Mouse (Mus musculus) E14TG2a.4 (cell line): ENCODE measurements around the gene Gm813.
A peak's percentile ranks its signal among the peaks of the same experiment; 100 is the strongest.

Source experiments
- H3K27me3 ChIP-seq: 2 replicates; pipeline ENCODE4 v1.6.1; 2014; ENCODE audit warnings: low read length, control low read depth; ENCODE audit not compliant: insufficient read depth
- H3K36me3 ChIP-seq: 2 replicates; pipeline ENCODE4 v1.6.1; 2014; ENCODE audit warnings: low read length, control low read depth; ENCODE audit not compliant: insufficient read depth
- H3K4me1 ChIP-seq: replicated peaks from 2 replicates; pipeline ENCODE4 v1.6.1; 2014; ENCODE audit warnings: low read depth, low read length, control low read depth
- H3K4me3 ChIP-seq: replicated peaks from 2 replicates; pipeline ENCODE4 v1.5.1; 2014; ENCODE audit warnings: mild to moderate bottlenecking, low read length
- H3K9me3 ChIP-seq: 2 replicates; pipeline ENCODE4 v1.6.1; 2014; ENCODE audit warnings: low read length, control low read depth
- CTCF ChIP-seq: conservative IDR thresholded peaks from 2 replicates; pipeline ENCODE4 v1.5.1; 2014; ENCODE audit warnings: low read length
- NANOG ChIP-seq: IDR thresholded peaks from 2 replicates; pipeline ENCODE4 v1.6.1; 2014; ENCODE audit warnings: borderline replicate concordance, low read length, mixed read lengths
- POU5F1 ChIP-seq: IDR thresholded peaks from 2 replicates; pipeline ENCODE4 v1.6.1; 2014; ENCODE audit warnings: low read length, borderline replicate concordance

The Gm813 gene

GRCm38 (mm10) chr16:58623944-58624343 lies 7.2 kb upstream of the Gm813 start:
- Histone ChIP-seq H3K36me3 (no peaks in the 10 kb centered on the region), H3K9me3 (no peaks in the 10 kb centered on the region), H3K4me1 (peaks cover 31% of the 10 kb centered on the region), H3K4me3 (no peak overlapping the region), H3K27me3 (no peaks in the 10 kb centered on the region)
- TF ChIP-seq POU5F1 (no peak), CTCF (peak; percentile 68), NANOG (no peak)

DNA sequence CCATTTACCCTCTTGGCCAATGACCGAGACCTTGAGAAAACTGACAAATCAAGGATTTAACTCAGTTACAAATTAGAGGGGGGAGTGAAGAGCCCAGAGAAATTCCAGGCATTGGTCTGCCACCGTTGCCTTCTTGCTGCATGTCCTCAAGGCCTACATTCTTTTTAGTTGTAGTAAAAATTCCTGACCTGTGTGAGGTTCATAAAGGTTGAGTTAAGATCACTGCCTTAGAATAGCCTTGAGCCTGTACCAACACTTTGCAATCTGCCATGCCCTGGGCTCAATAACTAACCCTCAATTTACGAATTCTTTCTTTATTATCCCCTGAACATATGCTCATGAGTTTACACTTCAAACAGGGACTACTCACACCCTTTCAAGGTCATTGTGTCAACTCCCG lies 6.3 kb upstream of the Gm813 start:
- no peak for TF ChIP-seq POU5F1
- TF ChIP-seq CTCF = no peak
- no peak for TF ChIP-seq NANOG
- Histone ChIP-seq H3K4me3 (no peak overlapping the region), H3K4me1 (peaks cover 31% of the 10 kb centered on the region), H3K9me3 (no peaks in the 10 kb centered on the region), H3K27me3 (no peaks in the 10 kb centered on the region), H3K36me3 (no peaks in the 10 kb centered on the region)

GRCm38 (mm10) chr16:58622377-58622776 lies 5.6 kb upstream of the Gm813 start:
- Histone ChIP-seq H3K27me3 (no peaks in the 10 kb centered on the region), H3K4me3 (no peak overlapping the region), H3K4me1 (peaks cover 31% of the 10 kb centered on the region), H3K9me3 (no peaks in the 10 kb centered on the region), H3K36me3 (no peaks in the 10 kb centered on the region)
- TF ChIP-seq POU5F1 = no peak
- no peak for TF ChIP-seq NANOG
- no peak for TF ChIP-seq CTCF

DNA sequence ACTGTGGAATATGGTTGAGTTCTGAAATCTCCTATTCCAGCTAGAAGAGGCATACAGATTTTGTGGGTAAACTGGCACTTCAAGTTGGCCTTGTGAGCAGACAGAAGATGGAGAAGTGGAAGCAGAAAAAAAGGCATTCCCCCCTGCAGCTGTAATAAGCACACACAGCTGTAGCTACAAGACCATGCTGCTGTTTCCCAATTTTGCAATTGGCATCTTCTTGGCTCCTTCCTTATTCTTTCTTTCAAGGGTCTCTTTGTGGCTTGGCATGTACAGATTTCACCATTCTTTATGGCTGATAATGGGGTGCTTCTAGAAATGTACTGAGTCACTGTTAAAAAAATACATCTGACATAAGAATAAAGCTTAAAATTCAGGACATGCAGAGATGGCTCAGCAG lies 568 bp upstream of the Gm813 start:
- Histone ChIP-seq H3K9me3 (no peaks in the 10 kb centered on the region), H3K27me3 (no peaks in the 10 kb centered on the region)

DNA sequence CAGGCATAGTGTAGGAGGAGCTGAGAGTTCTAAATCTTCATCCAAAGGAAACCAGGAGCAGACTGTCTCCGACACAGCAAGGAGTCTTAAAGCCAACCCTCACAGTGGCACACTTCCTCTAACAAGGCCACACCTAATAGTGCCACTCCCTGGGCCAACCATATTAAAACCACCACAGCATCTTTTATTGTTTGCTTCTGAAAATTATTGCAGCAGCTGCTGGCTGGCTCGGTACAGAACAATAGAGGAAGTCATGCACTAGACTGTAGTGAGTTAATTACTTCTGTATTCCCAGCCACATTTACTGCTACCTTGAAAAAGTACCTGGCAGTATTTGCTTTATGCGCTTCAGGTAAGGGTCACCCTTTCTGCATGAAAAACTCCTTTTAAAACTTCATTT lies 3.8 kb downstream of the Gm813 start:
- no peaks in the 10 kb centered on the region for H3K27me3 ChIP-seq
- TF ChIP-seq POU5F1 (no peak), CTCF (no peak), NANOG (no peak)
- peaks cover 8% of the 10 kb centered on the region for H3K4me1 ChIP-seq
- no peak overlapping the region for H3K4me3 ChIP-seq
- no peaks in the 10 kb centered on the region for H3K9me3 ChIP-seq
- H3K36me3 ChIP-seq = no peaks in the 10 kb centered on the region

More for the DNA sequence above, 568 bp upstream of the Gm813 start:
- no peak for TF ChIP-seq POU5F1
- no peak for TF ChIP-seq NANOG
- no peak for TF ChIP-seq CTCF
- no peak overlapping the region for H3K4me3 ChIP-seq
- peaks cover 26% of the 10 kb centered on the region for H3K4me1 ChIP-seq
- no peaks in the 10 kb centered on the region for H3K36me3 ChIP-seq

GRCm38 (mm10) chr16:58607101-58607500 lies 9.7 kb downstream of the Gm813 start:
- H3K36me3 ChIP-seq = no peaks in the 10 kb centered on the region
- no peak for TF ChIP-seq CTCF
- no peak for TF ChIP-seq NANOG
- no peak for TF ChIP-seq POU5F1
- no peaks in the 10 kb centered on the region for H3K27me3 ChIP-seq

DNA sequence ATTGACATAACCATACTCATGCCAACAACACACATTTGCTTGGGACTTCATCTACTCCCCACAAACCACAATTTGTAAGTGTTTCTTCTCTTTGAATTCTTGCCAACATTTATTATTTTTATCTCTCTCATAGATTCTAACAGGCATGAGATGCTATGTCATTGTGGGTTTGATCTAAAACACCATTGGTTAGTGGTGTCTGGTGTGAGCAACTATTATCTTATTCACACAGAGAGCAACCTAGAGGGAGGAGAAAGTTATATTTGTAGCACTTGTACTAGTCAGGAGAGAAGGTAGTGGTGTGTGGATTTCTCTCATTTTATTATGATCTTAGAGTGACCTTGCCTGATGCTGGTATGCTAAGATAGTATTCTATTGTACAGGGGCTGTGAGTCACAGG lies 12.1 kb downstream of the Gm813 start:
- no peaks in the 10 kb centered on the region for H3K27me3 ChIP-seq
- H3K9me3 ChIP-seq = no peaks in the 10 kb centered on the region
- TF ChIP-seq POU5F1 (no peak), NANOG (no peak), CTCF (no peak)
- H3K4me3 ChIP-seq = no peak overlapping the region
- H3K4me1 ChIP-seq = 0 out of 2 replicates have a peak, but pooled peaks cover 3% of the 10 kb centered on the region
- H3K36me3 ChIP-seq = no peaks in the 10 kb centered on the region

More at GRCm38 (mm10) chr16:58607101-58607500, 9.7 kb downstream of the Gm813 start:
- H3K9me3 ChIP-seq = no peaks in the 10 kb centered on the region
- H3K4me3 ChIP-seq = no peak overlapping the region
- 0 out of 2 replicates have a peak, but pooled peaks cover 3% of the 10 kb centered on the region for H3K4me1 ChIP-seq

DNA sequence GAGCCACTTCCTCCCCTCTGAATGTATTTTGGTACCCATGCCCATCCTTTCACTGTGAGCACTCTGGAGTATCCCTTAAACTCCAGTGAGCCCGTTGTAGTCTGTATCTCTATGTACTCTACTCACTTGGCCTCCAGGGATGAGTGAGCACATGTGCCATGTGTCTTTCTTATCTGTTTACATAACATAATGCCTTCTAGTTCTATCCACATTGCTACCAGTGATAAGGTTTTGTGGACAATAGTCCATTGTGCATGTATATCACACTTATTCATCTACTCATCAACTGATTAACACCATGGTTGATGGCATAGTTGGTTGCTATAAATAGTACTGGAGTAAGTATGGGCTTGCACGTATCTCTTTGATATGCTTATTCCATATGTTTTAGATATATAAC lies 12.9 kb downstream of the Gm813 start:
- H3K36me3 ChIP-seq = no peaks in the 10 kb centered on the region
- no peak overlapping the region for H3K4me3 ChIP-seq
- TF ChIP-seq CTCF (no peak), POU5F1 (no peak), NANOG (no peak)
- H3K4me1 ChIP-seq = 0 out of 2 replicates have a peak, but pooled peaks cover 3% of the 10 kb centered on the region
- H3K9me3 ChIP-seq = no peaks in the 10 kb centered on the region
- no peaks in the 10 kb centered on the region for H3K27me3 ChIP-seq

DNA sequence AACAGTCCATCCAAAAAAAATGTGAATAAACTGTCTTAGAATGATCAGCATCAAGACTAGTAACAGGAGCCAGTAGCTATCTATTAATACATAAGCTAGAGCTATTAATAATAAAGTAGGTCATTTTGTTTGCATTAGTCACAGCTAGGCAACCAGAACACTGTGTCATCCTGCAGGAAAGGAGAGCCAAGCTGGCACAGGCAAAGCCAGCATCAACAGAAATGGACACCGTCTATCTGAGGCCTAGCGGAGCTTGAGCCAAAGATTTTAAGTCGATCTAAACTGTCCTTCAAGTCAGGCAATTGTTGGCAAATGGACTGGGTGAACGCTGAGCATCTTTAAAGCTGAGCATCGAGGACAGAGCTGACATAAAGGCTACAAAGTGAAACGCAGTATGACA lies 15.9 kb downstream of the Gm813 start:
- H3K4me1 ChIP-seq = 0 out of 2 replicates have a peak, but pooled peaks cover 3% of the 10 kb centered on the region
- no peaks in the 10 kb centered on the region for H3K27me3 ChIP-seq
- no peaks in the 10 kb centered on the region for H3K36me3 ChIP-seq
- TF ChIP-seq CTCF (no peak), NANOG (no peak), POU5F1 (no peak)
- H3K9me3 ChIP-seq = no peaks in the 10 kb centered on the region
- no peak overlapping the region for H3K4me3 ChIP-seq
